Mouse (Mus musculus): ENCODE results near the gene Arhgap40.
A peak's percentile ranks its signal among the peaks of the same experiment; 100 is the strongest.

DNA sequence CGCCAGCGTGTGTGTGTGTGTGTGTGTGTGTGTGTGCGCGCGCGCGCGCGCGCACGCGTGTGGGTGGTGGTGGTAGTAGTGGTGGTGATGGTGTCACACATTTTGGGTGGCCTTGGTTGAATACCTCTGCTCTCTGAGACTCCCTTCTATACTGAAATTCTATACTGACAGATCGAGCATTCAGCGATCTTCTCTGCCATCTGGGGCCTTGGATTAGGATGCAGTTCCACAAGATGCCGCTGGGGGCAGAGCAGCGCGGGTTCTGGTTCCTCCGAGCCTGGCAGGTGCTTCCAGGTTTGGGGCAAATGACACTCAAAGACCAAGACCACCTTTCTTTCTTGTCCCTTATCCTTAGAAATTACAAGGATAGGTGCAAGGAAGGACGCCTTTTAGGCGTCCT, 43.6 kb downstream of the Arhgap40 start:
- TF ChIP-seq CTCF (IDR thresholded peaks at IDR 0.05; ENCODE audit: low read depth, low read length) (peak; percentile 81), POLR2A (IDR thresholded peaks at IDR 0.05; ENCODE audit: borderline replicate concordance, low read depth, low read length) (no peak)

Data from bone marrow macrophage, adult 2 months (primary cell).